Mouse (Mus musculus) B cell, adult (primary cell): ENCODE results near the gene Plpp7. TPM values are rescaled to one million over a fixed set of nuclear protein-coding genes. Genes with fewer than 3 reads are reported as not detected.

Experiments
- total RNA-seq: library from RNA; stranded (reverse); gene quantifications from 4 replicates; pipeline ENCODE4 v1.2.4, GENCODE M21; 2023; ENCODE audit not compliant: inconsistent age

Plpp7 gene
- 0.27 to 0.87 TPM (median 0.36 TPM) in 3 of 4 replicates, not detected in the other for total RNA-seq

DNA sequence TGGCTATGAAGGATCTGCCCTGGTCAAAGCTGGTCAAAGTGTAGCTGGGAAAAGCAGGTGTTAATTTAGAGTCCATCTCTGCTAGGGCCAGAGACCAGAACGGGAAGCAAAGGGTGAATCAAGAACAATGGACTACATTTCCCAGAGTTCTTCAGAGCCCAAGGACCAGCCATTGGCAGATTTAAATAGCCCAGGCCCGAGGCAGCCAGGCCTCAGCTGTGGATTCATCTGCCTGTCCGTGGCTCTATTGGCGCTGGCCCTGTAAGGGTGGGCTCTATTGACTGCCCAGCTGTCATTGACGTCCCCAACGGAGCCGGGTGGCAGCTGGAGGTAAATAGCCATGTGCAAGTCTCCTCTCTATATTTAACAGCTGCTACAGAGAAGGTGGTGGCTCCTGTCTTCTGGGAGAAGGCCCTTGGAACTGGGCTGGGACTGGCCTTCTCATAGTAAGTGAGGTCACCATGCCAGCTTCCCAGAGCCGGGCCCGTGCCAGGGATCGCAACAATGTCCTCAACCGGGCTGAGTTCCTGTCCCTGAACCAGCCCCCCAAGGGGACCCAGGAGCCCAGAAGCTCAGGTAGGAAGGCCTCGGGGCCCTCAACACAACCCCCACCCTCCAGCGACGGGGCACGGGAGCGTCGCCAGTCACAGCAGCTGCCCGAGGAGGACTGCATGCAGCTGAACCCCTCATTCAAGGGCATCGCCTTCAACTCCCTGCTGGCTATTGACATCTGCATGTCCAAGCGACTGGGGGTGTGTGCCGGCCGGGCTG is at the start of gene Plpp7:
TSS of gene Plpp7 (plus strand) at position 178 of the 771 bp plus-strand sequence.

DNA sequence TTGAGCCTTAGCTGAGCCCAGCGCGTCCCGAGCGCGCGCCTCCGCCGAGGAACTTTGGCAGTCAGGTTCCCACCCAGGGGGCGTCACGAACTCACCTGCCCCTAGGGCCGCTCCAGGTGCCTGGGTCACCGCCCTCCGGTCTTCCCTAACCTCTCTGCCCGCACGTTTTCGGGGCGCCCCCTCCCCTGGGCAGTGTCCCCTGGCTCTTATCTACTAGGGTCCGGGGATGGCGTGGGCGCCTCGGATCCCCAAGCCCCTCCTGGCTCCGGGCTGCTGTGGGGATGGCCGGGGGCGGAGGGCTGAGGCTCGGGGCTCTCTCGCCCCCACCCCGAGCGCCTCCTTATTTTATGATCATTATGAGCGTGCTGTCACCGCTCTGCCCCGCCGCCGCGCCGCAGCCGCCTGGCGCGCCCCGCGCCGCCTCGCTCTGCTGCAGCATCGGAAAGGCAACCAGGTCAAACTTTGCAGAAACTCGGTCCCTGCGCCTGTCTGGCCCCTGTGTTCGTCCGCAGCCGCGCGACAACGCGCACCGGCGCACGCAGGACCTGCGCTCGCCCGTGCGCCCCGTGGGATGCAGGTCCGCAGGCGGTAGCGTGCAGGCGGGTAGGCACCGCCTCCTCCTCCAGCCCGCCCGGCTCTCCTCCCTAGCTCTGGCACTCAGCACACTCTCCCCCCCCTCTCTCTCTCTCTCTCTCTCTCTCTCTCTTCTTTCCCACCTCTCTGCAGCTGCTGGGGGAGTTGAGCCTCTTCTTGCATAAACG is 11.0 kb upstream of the Plpp7 start, which contains the start of gene Fam78a:
TSS of gene Fam78a (minus strand) at position 747 of the 761 bp plus-strand sequence.

GRCm38 (mm10) chr2:32150924-32151659 is 55.8 kb downstream of the Plpp7 start, which contains the start of gene Prrc2b:
TSS of gene Prrc2b (plus strand) at chr2:32151082.

Other genes starting within 250 kb of the Plpp7 start
- 0.15 to 0.26 TPM (median 0.20 TPM) in 4 replicates for gene Fibcd1, start 249.5 kb upstream of the Plpp7 start, total RNA-seq
- not detected in 4 replicates for gene Lamc3, start 208.2 kb upstream of the Plpp7 start, total RNA-seq
- not detected in 4 replicates for gene Aif1l, start 145.4 kb upstream of the Plpp7 start, total RNA-seq
- 148 to 161 TPM (median 155 TPM) in 4 replicates for gene Nup214, start 121.1 kb upstream of the Plpp7 start, total RNA-seq
- gene Fam78a, start 10.7 kb upstream of the Plpp7 start, total RNA-seq, result 12.7 to 15.8 TPM (median 13.7 TPM) in 4 replicates
- 89.7 to 94.7 TPM (median 92.9 TPM) in 4 replicates for gene Prrc2b, start 55.6 kb downstream of the Plpp7 start, total RNA-seq
- 17.6 to 21.2 TPM (median 19.9 TPM) in 4 replicates for gene Pomt1, start 141.1 kb downstream of the Plpp7 start, total RNA-seq
- gene Uck1, start 164.6 kb downstream of the Plpp7 start, total RNA-seq, result 109 to 127 TPM (median 120 TPM) in 4 replicates
- gene Golga2, start 191.9 kb downstream of the Plpp7 start, total RNA-seq, result 56.2 to 71.6 TPM (median 64.4 TPM) in 4 replicates
- 88.2 to 99.8 TPM (median 91.9 TPM) in 4 replicates for gene Swi5, start 192.5 kb downstream of the Plpp7 start, total RNA-seq